Mouse (Mus musculus) heart, embryonic 10.5 days (tissue): ENCODE results near the gene Prx. TPM values are rescaled to one million over a fixed set of nuclear protein-coding genes. Genes with fewer than 3 reads are reported as not detected.
A peak's percentile ranks its signal among the peaks of the same experiment; 100 is the strongest.

ENCODE experiments used
- DNase-seq: peaks from one replicate; pipeline ENCODE4 v3.0.0-alpha.2; 2017; ENCODE audit warnings: low spot score
- H3K27ac ChIP-seq: fragments of 300-500 bp; sonication (generic); 2 replicates; pipeline ENCODE4 v1.5.1; 2016; ENCODE audit warnings: mild to moderate bottlenecking
- H3K27me3 ChIP-seq: fragments of 300-500 bp; sonication (generic); 2 replicates; pipeline ENCODE4 v1.6.1; 2016; ENCODE audit warnings: mild to moderate bottlenecking; ENCODE audit not compliant: poor library complexity, insufficient read depth, severe bottlenecking
- H3K36me3 ChIP-seq: fragments of 300-500 bp; sonication (generic); 2 replicates; pipeline ENCODE4 v1.6.1; 2016; ENCODE audit warnings: mild to moderate bottlenecking, moderate library complexity
- H3K4me1 ChIP-seq: fragments of 300-500 bp; sonication (generic); 2 replicates; pipeline ENCODE4 v1.6.1; 2016; ENCODE audit warnings: mild to moderate bottlenecking
- H3K4me3 ChIP-seq: fragments of 300-500 bp; sonication (generic); 2 replicates; pipeline ENCODE4 v1.5.1; 2016; ENCODE audit warnings: mild to moderate bottlenecking, moderate library complexity
- H3K9me3 ChIP-seq: fragments of 300-500 bp; sonication (generic); 2 replicates; pipeline ENCODE4 v1.6.1; 2016; ENCODE audit warnings: mild to moderate bottlenecking, moderate library complexity
- WGBS: fragments of 180-500 bp; shearing (Covaris S2); methylation state at CpG from one replicate; pipeline ENCODE4 v1.1.7; 2016; 5-methylcytosine and 5-hydroxymethylcytosine counted together
- polyA plus RNA-seq: library from polyadenylated mRNA; unstranded; fragments of >200 nt; fragmentation: Nextera tagmentation; extraction: Ambion mirVana; gene quantifications from 2 replicates; pipeline ENCODE4 v1.2.1, GENCODE M21; 2016

The Prx gene
- polyA plus RNA-seq, 1 experiment from 2014 or later, result 2.4 TPM

DNA sequence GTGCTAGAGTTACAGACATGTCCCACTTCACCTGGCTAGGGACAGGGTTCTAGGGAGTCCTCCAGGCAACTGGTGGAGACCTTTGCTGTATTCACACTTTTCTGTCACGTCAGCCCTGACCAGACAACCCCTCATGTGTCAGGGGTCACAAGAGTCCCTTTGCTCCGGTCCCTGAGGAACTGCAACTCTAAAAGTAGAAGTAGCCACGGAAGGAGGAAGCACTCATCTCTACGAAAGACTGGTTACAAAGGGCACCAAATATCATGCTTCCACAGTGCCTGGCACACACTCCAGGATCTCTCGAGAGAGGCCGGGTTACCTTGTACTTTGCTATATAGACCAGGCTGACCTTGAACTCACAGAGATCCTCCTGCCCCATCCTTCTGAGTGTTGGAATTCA, 37.5 kb downstream of the Prx start:
- DNase-seq, result no peak
- Histone ChIP-seq H3K4me1 (peaks cover 15% of the 10 kb centered on the region), H3K4me3 (no peak overlapping the region), H3K36me3 (peaks cover 57% of the 10 kb centered on the region), H3K27me3 (peaks cover 4% of the 10 kb centered on the region; the same call in 1 of the 2 replicates), H3K9me3 (no peaks in the 10 kb centered on the region), H3K27ac (no peak overlapping the region)
- 89% methylated on average over 6 of the region's 6 CpGs for WGBS

DNA sequence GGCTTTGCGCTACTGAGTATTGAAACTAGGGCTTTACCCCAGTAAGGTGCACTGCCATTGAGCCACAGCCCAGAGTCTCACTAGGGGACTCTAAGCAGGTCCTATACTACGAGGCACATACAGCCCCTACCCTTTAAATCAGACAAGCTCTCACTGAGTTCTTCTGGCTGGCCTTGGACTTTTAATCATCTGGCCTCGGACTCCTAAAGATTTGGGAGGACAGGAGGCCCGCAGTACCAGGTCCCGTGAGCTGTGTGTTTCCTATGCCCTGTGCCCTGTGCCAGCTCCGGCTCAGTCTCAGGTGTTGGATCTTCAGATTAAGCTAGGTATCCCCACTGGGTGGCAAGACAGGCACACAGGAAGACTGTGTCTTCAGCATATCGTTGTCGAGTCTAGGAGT, 38.9 kb downstream of the Prx start:
- no peaks in the 10 kb centered on the region for H3K9me3 ChIP-seq

DNA sequence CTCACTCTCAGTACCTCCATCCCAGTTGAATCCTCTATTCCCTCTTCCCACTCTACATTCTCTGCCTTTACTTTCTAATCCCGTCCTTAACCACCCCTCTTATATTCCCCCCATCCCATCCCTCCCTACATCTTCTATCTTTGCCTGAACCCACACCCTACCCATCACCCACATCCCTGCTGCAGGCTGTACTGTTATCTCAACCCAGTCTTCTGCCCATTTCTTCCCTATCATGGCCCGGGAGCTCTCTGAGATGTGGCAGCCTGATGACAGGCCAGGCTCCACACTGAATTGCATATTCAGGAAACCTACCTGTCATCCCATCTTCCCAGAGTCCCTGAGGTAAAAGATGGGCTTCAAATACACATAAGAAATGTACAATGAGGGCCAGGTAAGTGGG, 39.7 kb downstream of the Prx start:
- no peaks in the 10 kb centered on the region for H3K9me3 ChIP-seq
- H3K27me3 ChIP-seq, result peaks cover 5% of the 10 kb centered on the region; the same call in 1 of the 2 replicates
- DNase-seq, result no peak
- WGBS, result 76% methylated on average over 2 of the region's 2 CpGs
- H3K27ac ChIP-seq, result no peak overlapping the region
- peaks cover 29% of the 10 kb centered on the region for H3K4me1 ChIP-seq
- peaks cover 36% of the 10 kb centered on the region for H3K36me3 ChIP-seq
- H3K4me3 ChIP-seq, result no peak overlapping the region

More for the DNA sequence above, 38.9 kb downstream of the Prx start:
- DNase-seq, result no peak
- Histone ChIP-seq H3K4me3 (no peak overlapping the region), H3K27me3 (peaks cover 5% of the 10 kb centered on the region; the same call in 1 of the 2 replicates), H3K4me1 (peaks cover 26% of the 10 kb centered on the region), H3K27ac (no peak overlapping the region), H3K36me3 (peaks cover 43% of the 10 kb centered on the region)
- WGBS, result 85% methylated on average over 8 of the region's 8 CpGs

DNA sequence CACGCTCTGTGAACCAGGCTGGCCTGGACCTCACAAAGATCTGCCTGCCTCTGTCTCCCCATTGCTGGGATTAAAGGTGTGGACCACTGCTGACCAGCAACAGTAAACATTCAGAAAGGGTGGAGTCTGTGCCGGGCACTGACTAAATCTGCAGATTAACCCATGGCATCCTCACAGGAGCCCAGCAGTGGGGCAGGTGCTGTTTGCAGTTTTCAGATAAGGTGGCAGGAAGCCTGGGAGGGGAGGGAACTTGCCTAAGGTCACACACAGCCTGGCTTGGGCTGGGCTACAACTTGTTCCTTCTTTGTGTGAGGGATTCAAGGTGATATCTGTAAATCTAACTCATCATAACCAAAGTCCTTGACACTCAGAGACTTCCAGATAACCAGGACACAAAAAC, 41.4 kb downstream of the Prx start:
- peaks cover 5% of the 10 kb centered on the region; the same call in 1 of the 2 replicates for H3K27me3 ChIP-seq
- H3K4me1 ChIP-seq, result peaks cover 30% of the 10 kb centered on the region
- H3K27ac ChIP-seq, result no peak overlapping the region
- H3K4me3 ChIP-seq, result no peak overlapping the region
- peaks cover 30% of the 10 kb centered on the region for H3K36me3 ChIP-seq
- no peak for DNase-seq
- H3K9me3 ChIP-seq, result no peaks in the 10 kb centered on the region
- WGBS, result 69% methylated on average over 2 of the region's 2 CpGs

DNA sequence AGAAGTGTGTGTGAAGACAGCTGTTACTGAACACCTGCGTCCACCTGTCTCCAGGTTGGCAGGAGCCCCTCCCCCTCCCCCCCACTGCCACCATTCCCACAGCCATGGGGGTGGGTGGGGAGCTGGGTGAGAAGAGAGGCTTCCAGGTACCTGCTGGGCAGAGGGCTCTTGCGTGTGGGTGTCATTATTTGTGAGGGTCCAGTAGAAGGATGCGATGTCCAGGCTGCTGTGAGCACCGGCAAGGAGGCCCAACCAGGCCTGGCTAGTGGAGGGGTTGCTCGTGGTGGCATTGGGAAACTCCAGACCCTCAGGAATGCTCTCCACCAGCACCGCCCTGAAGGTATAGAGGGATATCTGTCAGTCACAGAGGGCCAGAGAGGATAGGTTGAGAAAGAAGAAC, 41.8 kb downstream of the Prx start:
- peaks cover 27% of the 10 kb centered on the region for H3K4me1 ChIP-seq
- H3K9me3 ChIP-seq, result no peaks in the 10 kb centered on the region
- no peak for DNase-seq
- peaks cover 5% of the 10 kb centered on the region; the same call in 1 of the 2 replicates for H3K27me3 ChIP-seq
- no peak overlapping the region; the same call in 1 of the 2 replicates for H3K4me3 ChIP-seq
- WGBS, result 80% methylated on average over 6 of the region's 6 CpGs
- no peak overlapping the region for H3K27ac ChIP-seq
- H3K36me3 ChIP-seq, result peaks cover 26% of the 10 kb centered on the region

DNA sequence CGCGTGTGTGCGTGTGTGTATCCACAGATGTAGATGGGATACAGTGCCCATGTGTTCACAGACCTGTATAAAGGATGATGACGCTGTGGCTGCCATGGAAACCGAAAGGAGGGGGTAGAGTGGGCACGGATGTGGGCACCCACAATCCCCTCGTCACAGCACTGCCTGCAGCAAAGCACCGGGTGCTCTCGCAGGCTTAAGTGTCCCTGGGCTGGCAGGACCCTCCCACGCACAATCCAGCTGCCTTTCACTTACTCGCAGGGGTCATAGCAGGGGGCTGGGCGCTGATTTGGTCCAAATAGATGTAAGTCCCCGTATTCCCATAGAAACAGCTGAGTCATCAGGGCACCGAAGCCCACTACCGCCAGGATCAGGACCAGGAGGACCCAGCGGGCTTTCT, 42.3 kb downstream of the Prx start:
- DNase-seq, result no peak
- Histone ChIP-seq H3K36me3 (peaks cover 21% of the 10 kb centered on the region), H3K27ac (no peak overlapping the region), H3K9me3 (no peaks in the 10 kb centered on the region), H3K4me1 (peaks cover 27% of the 10 kb centered on the region), H3K27me3 (peaks cover 5% of the 10 kb centered on the region; the same call in 1 of the 2 replicates), H3K4me3 (peak overlapping the region; percentile 5; the same call in 1 of the 2 replicates)
- WGBS, result 79% methylated on average over 16 of the region's 16 CpGs

DNA sequence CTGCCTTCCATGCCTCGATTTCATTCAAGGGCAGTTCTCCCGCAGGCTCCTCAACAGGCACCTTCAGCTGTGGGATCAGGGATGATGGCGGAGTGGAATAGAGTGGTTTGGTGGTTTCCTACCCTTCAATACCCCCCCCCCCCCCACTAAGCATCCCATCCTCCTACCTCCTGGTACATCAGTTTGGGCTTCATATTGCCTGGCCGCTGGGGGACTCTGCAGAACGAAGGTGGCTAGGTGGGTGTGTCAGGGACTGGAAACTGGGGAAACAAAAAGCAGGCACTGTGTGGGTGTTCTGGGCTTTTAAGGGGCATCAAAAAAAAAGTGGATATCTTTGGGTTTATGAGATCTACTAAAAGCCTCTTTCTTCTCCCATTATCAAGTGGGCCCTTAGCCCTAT, 42.8 kb downstream of the Prx start:
- 55% methylated on average over 5 of the region's 5 CpGs for WGBS

DNA sequence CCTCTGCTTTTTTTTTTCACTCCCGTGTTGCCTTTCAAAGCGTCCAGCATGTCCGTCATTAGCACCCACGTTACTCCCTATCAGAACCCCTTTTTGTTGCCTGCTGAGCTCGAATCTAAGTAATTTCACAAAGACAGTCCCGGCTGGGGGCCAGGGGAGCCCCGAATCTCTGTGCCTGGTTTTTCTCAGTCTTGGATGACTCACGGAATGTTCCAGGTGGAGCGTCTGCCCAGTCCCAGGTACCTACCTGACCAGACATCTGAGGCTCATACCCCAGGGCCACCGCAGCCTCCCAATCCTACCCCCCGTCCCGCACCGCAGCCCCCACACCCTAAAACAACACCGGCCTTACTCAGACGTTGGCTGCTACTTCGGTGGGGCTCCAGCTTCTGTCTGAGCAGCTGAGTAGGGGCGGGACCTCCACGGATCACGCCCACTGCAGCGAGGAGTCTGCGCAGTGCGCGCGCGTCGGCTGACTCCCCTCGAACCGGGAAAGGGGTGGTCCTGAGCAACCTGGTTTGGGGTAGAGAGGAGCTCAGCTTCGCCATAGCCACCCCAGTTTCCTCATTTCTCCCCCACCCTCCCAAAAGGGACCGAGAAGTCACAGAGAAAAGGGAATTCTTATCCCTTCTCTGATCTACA, 43.4 kb downstream of the Prx start:
- H3K36me3 ChIP-seq, result peaks cover 12% of the 10 kb centered on the region; the same call in 1 of the 2 replicates
- H3K27me3 ChIP-seq, result peaks cover 5% of the 10 kb centered on the region; the same call in 1 of the 2 replicates
- peak; percentile 94 for DNase-seq
- WGBS, result 2% methylated on average over 30 of the region's 30 CpGs
- H3K4me1 ChIP-seq, result peaks cover 27% of the 10 kb centered on the region
- H3K9me3 ChIP-seq, result no peaks in the 10 kb centered on the region
- peak overlapping the region; percentile 75 for H3K27ac ChIP-seq
- H3K4me3 ChIP-seq, result peak overlapping the region; percentile 66

More for the DNA sequence above, 42.8 kb downstream of the Prx start:
- no peaks in the 10 kb centered on the region for H3K9me3 ChIP-seq
- H3K27me3 ChIP-seq, result peaks cover 5% of the 10 kb centered on the region; the same call in 1 of the 2 replicates
- H3K36me3 ChIP-seq, result peaks cover 18% of the 10 kb centered on the region
- no peak for DNase-seq
- H3K4me3 ChIP-seq, result peak overlapping the region; percentile 66
- H3K27ac ChIP-seq, result peak overlapping the region; percentile 75; the same call in 1 of the 2 replicates
- H3K4me1 ChIP-seq, result peaks cover 27% of the 10 kb centered on the region

DNA sequence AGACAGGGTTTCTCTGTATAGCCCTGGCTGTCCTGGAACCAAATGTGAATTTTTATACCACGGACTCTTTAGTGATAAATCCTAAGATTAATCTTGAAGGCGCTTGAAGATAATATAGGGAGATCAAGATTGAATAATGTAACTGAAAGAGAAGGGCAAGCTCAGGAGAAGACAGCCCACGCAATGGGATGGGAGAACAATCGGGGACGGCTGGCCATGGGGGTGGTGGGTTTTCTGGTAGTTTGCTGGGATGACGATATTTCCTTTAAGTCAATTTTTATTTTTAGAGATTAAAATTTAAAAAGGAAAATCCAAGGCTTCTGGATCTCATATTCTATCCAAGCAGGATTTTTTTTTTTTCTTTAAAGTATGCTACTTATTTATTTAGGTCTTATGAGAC, 43.9 kb downstream of the Prx start:
- Histone ChIP-seq H3K4me3 (peak overlapping the region; percentile 66), H3K4me1 (peaks cover 27% of the 10 kb centered on the region), H3K27ac (peak overlapping the region; percentile 75), H3K36me3 (0 out of 2 replicates have a peak, but pooled peaks cover 9% of the 10 kb centered on the region), H3K27me3 (peaks cover 5% of the 10 kb centered on the region; the same call in 1 of the 2 replicates), H3K9me3 (no peaks in the 10 kb centered on the region)
- no peak for DNase-seq
- 41% methylated on average over 6 of the region's 6 CpGs for WGBS

DNA sequence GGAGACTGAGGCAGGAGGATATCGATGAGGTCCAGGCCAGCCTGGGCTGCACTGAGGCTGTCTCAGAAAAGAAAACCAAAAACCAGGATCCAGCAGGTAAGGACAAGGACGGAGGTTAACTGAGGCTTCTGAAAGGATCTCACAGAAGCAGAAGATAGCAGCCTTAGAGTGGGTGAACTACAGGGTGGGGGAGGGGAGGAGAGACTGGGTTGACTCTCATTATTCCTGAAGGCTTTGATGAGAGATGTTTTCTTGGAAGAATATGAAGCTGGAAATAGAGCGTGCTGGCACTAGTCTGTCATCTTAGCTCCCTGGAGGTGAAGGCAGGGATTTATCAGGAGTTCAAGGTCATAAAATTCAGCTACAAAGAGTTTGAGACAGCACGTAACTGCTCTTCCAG, 44.7 kb downstream of the Prx start:
- 76% methylated on average over 4 of the region's 4 CpGs for WGBS
- H3K27me3 ChIP-seq, result peaks cover 5% of the 10 kb centered on the region; the same call in 1 of the 2 replicates
- DNase-seq, result no peak
- H3K9me3 ChIP-seq, result no peaks in the 10 kb centered on the region
- peaks cover 27% of the 10 kb centered on the region for H3K4me1 ChIP-seq
- no peak overlapping the region for H3K27ac ChIP-seq
- H3K4me3 ChIP-seq, result no peak overlapping the region
- H3K36me3 ChIP-seq, result 0 out of 2 replicates have a peak, but pooled peaks cover 9% of the 10 kb centered on the region

DNA sequence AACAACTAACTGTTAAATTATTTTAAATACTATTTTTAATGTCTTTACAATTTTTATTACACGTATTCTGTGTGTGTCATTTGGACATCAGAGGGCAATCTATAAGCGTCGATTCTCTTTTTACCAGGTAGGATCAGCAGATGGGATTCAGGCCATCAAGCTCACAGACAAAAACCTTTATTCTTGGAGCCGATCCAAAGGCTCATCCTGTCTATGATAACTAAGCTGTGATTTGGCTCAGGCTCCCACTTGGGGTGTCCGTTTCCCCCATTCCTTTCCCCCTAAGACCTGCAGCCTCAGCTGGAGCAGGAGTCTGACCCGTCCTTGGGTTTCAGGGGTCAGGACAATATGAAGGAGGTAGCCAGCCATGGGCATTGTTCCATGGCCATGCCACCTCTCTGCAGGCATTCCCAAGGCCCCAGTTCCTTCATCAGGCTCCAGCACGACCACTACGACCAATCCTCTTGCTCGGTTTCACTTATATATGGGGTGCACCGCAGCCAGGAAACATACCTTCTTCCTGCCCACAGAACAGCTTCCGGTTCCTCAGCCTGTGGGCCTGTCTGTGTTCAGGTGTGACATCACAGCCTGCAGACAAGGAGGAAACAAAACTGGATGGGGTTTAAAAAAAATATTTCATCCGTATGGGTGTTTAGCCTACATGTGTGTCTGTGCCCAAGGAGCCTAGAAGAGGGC, 45.7 kb downstream of the Prx start:
- Histone ChIP-seq H3K27ac (no peak overlapping the region), H3K36me3 (0 out of 2 replicates have a peak, but pooled peaks cover 3% of the 10 kb centered on the region), H3K4me1 (peaks cover 27% of the 10 kb centered on the region), H3K9me3 (no peaks in the 10 kb centered on the region), H3K27me3 (peaks cover 5% of the 10 kb centered on the region; the same call in 1 of the 2 replicates), H3K4me3 (no peak overlapping the region)
- no peak for DNase-seq
- WGBS, result 81% methylated on average over 12 of the region's 12 CpGs

DNA sequence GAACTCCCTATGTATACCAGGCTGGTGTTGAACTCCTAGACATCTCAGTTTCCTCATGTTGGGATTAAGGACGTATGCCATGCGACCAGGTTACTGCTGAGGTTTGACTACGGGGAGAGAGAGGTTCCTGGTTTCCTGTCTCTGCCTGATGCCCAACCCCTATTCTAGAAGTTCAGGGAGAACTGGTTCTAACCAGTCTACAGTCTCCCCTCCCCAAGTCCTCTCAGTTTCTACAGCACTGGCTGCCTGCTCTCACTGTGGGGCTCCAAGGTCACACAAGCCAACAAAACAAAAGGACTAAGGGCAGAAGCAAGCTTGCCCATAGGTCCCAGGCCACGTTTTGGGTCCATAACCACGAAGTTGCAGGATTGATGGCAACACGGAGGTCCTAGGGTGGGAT, 50.5 kb downstream of the Prx start:
- Histone ChIP-seq H3K4me1 (peaks cover 17% of the 10 kb centered on the region; the same call in 1 of the 2 replicates), H3K9me3 (no peaks in the 10 kb centered on the region), H3K4me3 (no peak overlapping the region), H3K27me3 (no peaks in the 10 kb centered on the region), H3K36me3 (0 out of 2 replicates have a peak, but pooled peaks cover under 1% of the 10 kb centered on the region), H3K27ac (no peak overlapping the region)
- 67% methylated on average over 6 of the region's 6 CpGs for WGBS
- DNase-seq, result no peak

DNA sequence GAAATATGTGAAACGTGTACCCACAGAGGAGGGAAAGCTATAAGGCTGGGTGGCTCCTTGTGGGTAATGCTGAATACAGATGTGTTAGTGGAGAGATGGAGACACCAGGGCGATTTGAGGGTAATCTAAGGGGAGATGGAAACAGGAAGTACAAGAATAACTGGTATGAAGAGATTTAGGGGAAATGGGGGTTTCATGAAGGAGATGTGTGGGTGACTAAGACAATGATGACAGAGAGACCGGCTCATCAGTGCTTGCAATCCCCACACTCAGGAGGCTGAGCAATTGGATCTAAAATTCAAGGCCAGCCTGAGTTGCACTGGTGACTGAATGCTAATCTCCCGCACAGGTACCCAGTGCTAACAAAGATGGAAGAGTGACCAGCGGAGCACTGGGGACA, 52.9 kb downstream of the Prx start:
- DNase-seq, result no peak
- no peaks in the 10 kb centered on the region for H3K27me3 ChIP-seq
- peaks cover 20% of the 10 kb centered on the region; the same call in 1 of the 2 replicates for H3K4me1 ChIP-seq
- peak overlapping the region; percentile 84 for H3K4me3 ChIP-seq
- peaks cover 19% of the 10 kb centered on the region for H3K36me3 ChIP-seq
- H3K27ac ChIP-seq, result 0 out of 2 replicates have a peak overlapping the region, but pooled peaks have one; percentile 86
- 49% methylated on average over 5 of the region's 5 CpGs for WGBS
- H3K9me3 ChIP-seq, result no peaks in the 10 kb centered on the region
